Mouse (Mus musculus): ENCODE measurements around the gene Rhpn2.

GRCm38 (mm10) chr7:35347918-35348700 is 14.1 kb downstream of the Rhpn2 start:
- TF ChIP-seq POLR2A (IDR thresholded peaks at IDR 0.05; ENCODE audit: borderline replicate concordance, control insufficient read depth, low read depth, low read length): no peak
- TF ChIP-seq CTCF (IDR thresholded peaks at IDR 0.05; ENCODE audit: control insufficient read depth, insufficient read depth, low read length): no peak

Measured in bone marrow, adult 2 months (tissue).